Mouse (Mus musculus) liver (tissue): ENCODE measurements around the gene Fbxl4.

Source experiments
- DNase-seq: peaks from one replicate; pipeline ENCODE4 v3.0.0-alpha.2; 2020; ENCODE audit warnings: mixed read lengths

The Fbxl4 gene

DNA sequence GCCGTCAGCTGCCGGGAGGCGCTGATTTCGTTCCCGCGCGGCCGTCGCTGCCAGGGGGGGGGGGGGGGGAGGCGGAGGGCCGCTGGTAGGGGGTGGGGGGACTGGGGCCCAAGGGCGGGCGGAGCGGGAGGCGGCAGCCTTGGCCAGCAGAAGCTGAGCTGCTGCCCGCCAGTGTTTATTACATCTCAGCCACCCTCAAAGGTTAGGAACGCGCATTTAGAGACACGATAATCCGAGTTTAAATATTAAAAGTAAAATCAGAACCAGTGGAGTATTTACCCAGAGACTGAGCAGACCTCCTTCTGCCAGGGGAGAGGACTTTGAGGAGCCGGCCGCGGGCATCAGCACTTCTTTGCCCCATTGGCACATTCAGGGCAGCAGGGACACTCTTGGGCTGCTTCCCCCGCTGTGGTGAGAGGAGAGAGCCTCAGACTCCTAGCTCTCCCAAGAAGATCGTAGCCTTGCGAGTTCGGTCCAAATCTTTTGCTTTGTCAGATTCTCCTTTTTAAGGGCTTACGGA is 120.4 kb downstream of the Fbxl4 start:
- no peak for DNase-seq

- no peak for DNase-seq
Observed at GRCm38 (mm10) chr4:22478488-22479367, 121.4 kb downstream of the Fbxl4 start.

- no peak for DNase-seq
Observed at GRCm38 (mm10) chr4:22479368-22480090, 122.2 kb downstream of the Fbxl4 start.

DNA sequence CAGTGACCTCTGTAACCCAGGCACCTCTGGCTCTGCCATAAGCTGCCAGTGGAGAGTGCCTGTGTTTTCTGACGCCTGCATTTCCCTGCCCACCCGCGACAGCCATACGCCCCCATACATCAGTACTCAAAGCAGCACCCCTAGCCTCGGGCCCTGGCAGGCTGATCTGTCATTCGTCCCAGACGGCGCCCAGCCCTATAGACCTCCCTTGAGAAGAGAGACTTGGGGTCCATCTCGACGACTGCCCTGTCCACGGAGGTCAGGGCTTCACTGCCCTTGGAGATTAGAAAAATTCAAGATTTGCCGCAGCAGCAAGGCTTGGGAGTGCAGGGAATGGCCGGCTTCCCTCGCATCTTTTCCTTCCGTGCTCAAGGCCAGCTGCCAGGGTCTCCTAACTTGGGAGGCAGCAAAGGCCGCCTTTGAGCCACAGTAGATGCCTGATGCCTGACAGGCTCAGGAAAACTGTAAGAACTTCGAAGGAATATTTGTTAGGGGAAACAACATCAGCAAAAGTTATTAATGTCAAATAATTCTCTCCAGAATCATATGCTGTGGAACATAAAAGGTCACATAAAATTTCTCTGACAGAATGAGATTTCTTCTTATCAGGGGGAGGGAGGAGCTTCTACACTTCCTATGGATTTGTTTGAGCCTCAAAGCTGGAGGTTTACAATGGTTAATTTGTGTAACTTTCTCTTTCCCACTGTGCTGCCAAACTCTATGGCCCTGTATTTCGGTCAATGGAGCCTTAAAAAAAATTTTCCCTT is 122.9 kb downstream of the Fbxl4 start:
- no peak for DNase-seq

- no peak for DNase-seq
Observed at GRCm38 (mm10) chr4:22480858-22481205, 123.5 kb downstream of the Fbxl4 start.

- DNase-seq = no peak
Observed at GRCm38 (mm10) chr4:22482118-22482517, 124.8 kb downstream of the Fbxl4 start.

GRCm38 (mm10) chr4:22482756-22483280 is 125.5 kb downstream of the Fbxl4 start:
- DNase-seq = no peak

- no peak for DNase-seq
Observed at GRCm38 (mm10) chr4:22483548-22483947, 126.2 kb downstream of the Fbxl4 start.
